Mouse (Mus musculus) liver, embryonic 15.5 days (tissue): ENCODE measurements at regions not wholly inside any gene's neighbourhood (a gene's known extent, or its start where the extent isn't known, plus 50 kb on each side); places are given as distances from the start of the nearest gene placed in this dataset.
"Not testable (repeated sequence)": the region's sequence is repeated elsewhere in the genome, so short reads cannot be mapped to it uniquely, and the experiment has no call there.

ENCODE experiments used
- ATAC-seq: fragments of 200-750 bp; cut with Nextera tagmentation; 2 replicates; pipeline ENCODE4 v1.8.0; 2017; ENCODE audit warnings: moderate number of reproducible peaks, mild to moderate bottlenecking, moderate library complexity; ENCODE audit not compliant: insufficient read depth
- H3K27ac ChIP-seq: fragments of 300-500 bp; sonication (generic); replicated peaks from 2 replicates; pipeline ENCODE4 v1.5.1; 2015; ENCODE audit warnings: mild to moderate bottlenecking, inconsistent platforms
- H3K27me3 ChIP-seq: fragments of 300-500 bp; sonication (generic); 2 replicates; pipeline ENCODE4 v1.6.1; 2015; ENCODE audit warnings: mild to moderate bottlenecking, inconsistent platforms
- H3K36me3 ChIP-seq: fragments of 300-500 bp; sonication (generic); replicated peaks from 2 replicates; pipeline ENCODE4 v1.6.1; 2015; ENCODE audit warnings: moderate library complexity, mild to moderate bottlenecking, inconsistent platforms
- H3K4me1 ChIP-seq: fragments of 300-500 bp; sonication (generic); replicated peaks from 2 replicates; pipeline ENCODE4 v1.6.1; 2015; ENCODE audit warnings: inconsistent platforms
- H3K4me2 ChIP-seq: fragments of 300-500 bp; sonication (generic); 2 replicates; pipeline ENCODE4 v1.6.1; 2015; ENCODE audit warnings: moderate library complexity, mild to moderate bottlenecking, inconsistent platforms
- H3K4me3 ChIP-seq: fragments of 300-500 bp; sonication (generic); replicated peaks from 2 replicates; pipeline ENCODE4 v1.5.1; 2015; ENCODE audit warnings: mild to moderate bottlenecking, inconsistent platforms
- H3K9ac ChIP-seq: fragments of 300-500 bp; sonication (generic); 2 replicates; pipeline ENCODE4 v1.6.1; 2015; ENCODE audit warnings: moderate library complexity, mild to moderate bottlenecking, inconsistent platforms
- H3K9me3 ChIP-seq: fragments of 300-500 bp; sonication (generic); replicated peaks from 2 replicates; pipeline ENCODE4 v1.6.1; 2016; ENCODE audit warnings: inconsistent platforms
- WGBS: fragments of 180-500 bp; shearing (Covaris S2); methylation state at CpG from one replicate; pipeline ENCODE4 v1.1.7; 2015; ENCODE audit warnings: mixed read lengths; ENCODE audit not compliant: insufficient replicate concordance; 5-methylcytosine and 5-hydroxymethylcytosine counted together

- ATAC-seq, H3K9me3 ChIP-seq, H3K27me3 ChIP-seq, H3K4me2 ChIP-seq, H3K4me1 ChIP-seq, H3K36me3 ChIP-seq, H3K4me3 ChIP-seq, H3K9ac ChIP-seq, H3K27ac ChIP-seq: not testable (repeated sequence)
- WGBS, result 45% methylated on average over 8 of the region's 8 CpGs
These were observed 323.0 kb downstream of the Bmp2 start for GRCm38 (mm10) chr2:133874982-133875381.

- Histone ChIP-seq H3K9ac (no peak overlapping the region), H3K4me2 (no peak overlapping the region), H3K4me1 (no peaks in the 10 kb centered on the region), H3K9me3 (no peaks in the 10 kb centered on the region), H3K27ac (no peak overlapping the region), H3K27me3 (no peaks in the 10 kb centered on the region), H3K36me3 (no peaks in the 10 kb centered on the region), H3K4me3 (no peak overlapping the region)
- ATAC-seq, result no peak
These were observed 331.7 kb downstream of the Bmp2 start for GRCm38 (mm10) chr2:133883682-133884081.

GRCm38 (mm10) chr2:133906269-133906668, 354.3 kb downstream of the Bmp2 start:
- Histone ChIP-seq H3K9me3 (no peaks in the 10 kb centered on the region), H3K27ac (no peak overlapping the region), H3K36me3 (no peaks in the 10 kb centered on the region), H3K4me2 (no peak overlapping the region), H3K27me3 (no peaks in the 10 kb centered on the region), H3K4me3 (no peak overlapping the region), H3K4me1 (no peaks in the 10 kb centered on the region), H3K9ac (no peak overlapping the region)
- no peak for ATAC-seq
- 72% methylated on average over 6 of the region's 6 CpGs for WGBS
